Mouse (Mus musculus): Measurements from ENCODE around the gene Ppp1cc. TPM values are rescaled to one million over a fixed set of nuclear protein-coding genes. Genes with fewer than 3 reads are reported as not detected.
A peak's percentile ranks its signal among the peaks of the same experiment; 100 is the strongest.

The Ppp1cc gene
- polyA plus RNA-seq (2014; fragmentation: Nextera tagmentation; extraction: Ambion mirVana): 229 and 248 TPM in 2 replicates

- peak within 1 kb of the TSS; percentile 86 to 87 for H3K27ac ChIP-seq (replicated peaks in 1 of 2; ENCODE audit: control insufficient read depth in 1 of 2, insufficient read depth in 1 of 2, low read depth in 2 of 2, low read length in 2 of 2)
- H3K4me2 ChIP-seq (ENCODE audit: low read length): peak within 1 kb of the TSS; percentile 74
- peaks cover 18 to 47% of the 10 kb centered on the region in 2 experiments for H3K4me1 ChIP-seq (ENCODE audit: control insufficient read depth in 2 of 2, insufficient read depth in 2 of 2, low read length in 2 of 2)
- H3K4me3 ChIP-seq (ENCODE audit: control insufficient read depth in 1 of 2, insufficient read depth in 1 of 2, low read depth in 1 of 2, low read length in 2 of 2): peak within 1 kb of the TSS; percentile 92 to 99
- peak; percentile 89 for ATAC-seq (ENCODE audit: insufficient number of reproducible peaks, insufficient read depth, low FRiP score, low read depth)
- H3K9ac ChIP-seq (ENCODE audit: low read length): peak within 1 kb of the TSS; percentile 85
- no peaks in the 10 kb centered on the region for H3K27me3 ChIP-seq (ENCODE audit: control insufficient read depth, insufficient read depth, low read length)
- H3K36me3 ChIP-seq (ENCODE audit: control insufficient read depth, insufficient read depth, low read length): peaks cover 34% of the 10 kb centered on the region
- no peaks in the 10 kb centered on the region for H3K9me3 ChIP-seq (ENCODE audit: control insufficient read depth, low read length)
- WGBS: 1% methylated on average over 49 of the region's 54 CpGs
These were observed at the start of gene Ppp1cc for GRCm38 (mm10) chr5:122157827-122158381. Gene Ppp1cc (plus strand): TSS chr5:122158278.

- Histone ChIP-seq H3K4me2 (ENCODE audit: low read length) (no peak overlapping the region), H3K9me3 (ENCODE audit: control insufficient read depth, low read length) (no peaks in the 10 kb centered on the region), H3K27ac (replicated peaks in 1 of 2; ENCODE audit: control insufficient read depth in 1 of 2, insufficient read depth in 1 of 2, low read depth in 2 of 2, low read length in 2 of 2) (peak overlapping the region; percentile 46 to 68), H3K9ac (ENCODE audit: low read length) (no peak overlapping the region; the same call in 1 of the 2 replicates), H3K36me3 (ENCODE audit: control insufficient read depth, insufficient read depth, low read length) (peaks cover 39% of the 10 kb centered on the region), H3K4me1 (ENCODE audit: control insufficient read depth in 2 of 2, insufficient read depth in 2 of 2, low read length in 2 of 2) (peaks cover 2 to 5% of the 10 kb centered on the region in 2 experiments; a peak in 1 of 4 replicates), H3K27me3 (ENCODE audit: control insufficient read depth, insufficient read depth, low read length) (no peaks in the 10 kb centered on the region), H3K4me3 (ENCODE audit: control insufficient read depth in 1 of 2, insufficient read depth in 1 of 2, low read depth in 1 of 2, low read length in 2 of 2) (no peak overlapping the region)
- peak; percentile 46; the same call in 1 of the 2 replicates for ATAC-seq (ENCODE audit: insufficient number of reproducible peaks, insufficient read depth, low FRiP score, low read depth)
- 22% methylated on average over 16 of the region's 16 CpGs for WGBS
These were observed 48.6 kb upstream of the Ppp1cc start for GRCm38 (mm10) chr5:122109325-122110060.

- Histone ChIP-seq H3K9ac (ENCODE audit: low read length) (no peak overlapping the region), H3K4me2 (ENCODE audit: low read length) (no peak overlapping the region), H3K27me3 (ENCODE audit: control insufficient read depth, insufficient read depth, low read length) (no peaks in the 10 kb centered on the region), H3K9me3 (ENCODE audit: control insufficient read depth, low read length) (no peaks in the 10 kb centered on the region), H3K4me1 (ENCODE audit: control insufficient read depth in 2 of 2, insufficient read depth in 2 of 2, low read length in 2 of 2) (peaks cover 2 to 5% of the 10 kb centered on the region in 2 experiments; a peak in 1 of 4 replicates), H3K36me3 (ENCODE audit: control insufficient read depth, insufficient read depth, low read length) (peaks cover 27% of the 10 kb centered on the region), H3K4me3 (ENCODE audit: control insufficient read depth in 1 of 2, insufficient read depth in 1 of 2, low read depth in 1 of 2, low read length in 2 of 2) (no peak overlapping the region), H3K27ac (replicated peaks in 1 of 2; ENCODE audit: control insufficient read depth in 1 of 2, insufficient read depth in 1 of 2, low read depth in 2 of 2, low read length in 2 of 2) (peak overlapping the region; percentile 6 to 33; a peak in 3 of 4 replicates)
- ATAC-seq (ENCODE audit: insufficient number of reproducible peaks, insufficient read depth, low FRiP score, low read depth): peak; percentile 5; the same call in 1 of the 2 replicates
- 70% methylated on average over 13 of the region's 13 CpGs for WGBS
These were observed 47.5 kb upstream of the Ppp1cc start for GRCm38 (mm10) chr5:122110625-122111024.

- H3K4me2 ChIP-seq (ENCODE audit: low read length): no peak overlapping the region
- H3K27ac ChIP-seq (replicated peaks in 1 of 2; ENCODE audit: control insufficient read depth in 1 of 2, insufficient read depth in 1 of 2, low read depth in 2 of 2, low read length in 2 of 2): peak overlapping the region; percentile 6 to 20; a peak in 3 of 4 replicates
- H3K4me3 ChIP-seq (ENCODE audit: control insufficient read depth in 1 of 2, insufficient read depth in 1 of 2, low read depth in 1 of 2, low read length in 2 of 2): no peak overlapping the region
- peaks cover 21% of the 10 kb centered on the region for H3K36me3 ChIP-seq (ENCODE audit: control insufficient read depth, insufficient read depth, low read length)
- no peak overlapping the region for H3K9ac ChIP-seq (ENCODE audit: low read length)
- H3K9me3 ChIP-seq (ENCODE audit: control insufficient read depth, low read length): no peaks in the 10 kb centered on the region
- peaks cover 2 to 5% of the 10 kb centered on the region in 2 experiments; a peak in 1 of 4 replicates for H3K4me1 ChIP-seq (ENCODE audit: control insufficient read depth in 2 of 2, insufficient read depth in 2 of 2, low read length in 2 of 2)
- peak; percentile 14; the same call in 1 of the 2 replicates for ATAC-seq (ENCODE audit: insufficient number of reproducible peaks, insufficient read depth, low FRiP score, low read depth)
- no peaks in the 10 kb centered on the region for H3K27me3 ChIP-seq (ENCODE audit: control insufficient read depth, insufficient read depth, low read length)
- WGBS: 51% methylated on average over 26 of the region's 26 CpGs
These were observed 46.8 kb upstream of the Ppp1cc start for GRCm38 (mm10) chr5:122111091-122111932.

- Histone ChIP-seq H3K9ac (ENCODE audit: low read length) (no peak overlapping the region), H3K9me3 (ENCODE audit: control insufficient read depth, low read length) (no peaks in the 10 kb centered on the region), H3K27me3 (ENCODE audit: control insufficient read depth, insufficient read depth, low read length) (no peaks in the 10 kb centered on the region), H3K36me3 (ENCODE audit: control insufficient read depth, insufficient read depth, low read length) (peaks cover 15% of the 10 kb centered on the region), H3K27ac (replicated peaks in 1 of 2; ENCODE audit: control insufficient read depth in 1 of 2, insufficient read depth in 1 of 2, low read depth in 2 of 2, low read length in 2 of 2) (peak overlapping the region; percentile 6 to 20; a peak in 2 of 4 replicates), H3K4me3 (ENCODE audit: control insufficient read depth in 1 of 2, insufficient read depth in 1 of 2, low read depth in 1 of 2, low read length in 2 of 2) (no peak overlapping the region), H3K4me2 (ENCODE audit: low read length) (no peak overlapping the region), H3K4me1 (ENCODE audit: control insufficient read depth in 2 of 2, insufficient read depth in 2 of 2, low read length in 2 of 2) (peaks cover 2 to 5% of the 10 kb centered on the region in 2 experiments; a peak in 1 of 4 replicates)
- no peak for ATAC-seq (ENCODE audit: insufficient number of reproducible peaks, insufficient read depth, low FRiP score, low read depth)
- WGBS: 40% methylated on average over 4 of the region's 4 CpGs
These were observed 46.2 kb upstream of the Ppp1cc start for GRCm38 (mm10) chr5:122111933-122112248.

- WGBS: 78% methylated on average over 7 of the region's 7 CpGs
- Histone ChIP-seq H3K36me3 (ENCODE audit: control insufficient read depth, insufficient read depth, low read length) (no peaks in the 10 kb centered on the region), H3K4me3 (ENCODE audit: control insufficient read depth in 1 of 2, insufficient read depth in 1 of 2, low read depth in 1 of 2, low read length in 2 of 2) (no peak overlapping the region), H3K4me2 (ENCODE audit: low read length) (no peak overlapping the region), H3K4me1 (ENCODE audit: control insufficient read depth in 2 of 2, insufficient read depth in 2 of 2, low read length in 2 of 2) (peaks cover 2 to 5% of the 10 kb centered on the region in 2 experiments; a peak in 1 of 4 replicates), H3K9ac (ENCODE audit: low read length) (no peak overlapping the region), H3K27me3 (ENCODE audit: control insufficient read depth, insufficient read depth, low read length) (no peaks in the 10 kb centered on the region), H3K27ac (replicated peaks in 1 of 2; ENCODE audit: control insufficient read depth in 1 of 2, insufficient read depth in 1 of 2, low read depth in 2 of 2, low read length in 2 of 2) (no peak overlapping the region), H3K9me3 (ENCODE audit: control insufficient read depth, low read length) (no peaks in the 10 kb centered on the region)
- no peak for ATAC-seq (ENCODE audit: insufficient number of reproducible peaks, insufficient read depth, low FRiP score, low read depth)
These were observed 44.6 kb upstream of the Ppp1cc start for GRCm38 (mm10) chr5:122113450-122113849.

- Histone ChIP-seq H3K36me3 (ENCODE audit: control insufficient read depth, insufficient read depth, low read length) (no peaks in the 10 kb centered on the region), H3K4me3 (ENCODE audit: control insufficient read depth in 1 of 2, insufficient read depth in 1 of 2, low read depth in 1 of 2, low read length in 2 of 2) (no peak overlapping the region), H3K27ac (replicated peaks in 1 of 2; ENCODE audit: control insufficient read depth in 1 of 2, insufficient read depth in 1 of 2, low read depth in 2 of 2, low read length in 2 of 2) (no peak overlapping the region), H3K4me1 (ENCODE audit: control insufficient read depth in 2 of 2, insufficient read depth in 2 of 2, low read length in 2 of 2) (peaks cover 2 to 5% of the 10 kb centered on the region in 2 experiments; a peak in 1 of 4 replicates), H3K27me3 (ENCODE audit: control insufficient read depth, insufficient read depth, low read length) (no peaks in the 10 kb centered on the region), H3K4me2 (ENCODE audit: low read length) (no peak overlapping the region), H3K9ac (ENCODE audit: low read length) (no peak overlapping the region), H3K9me3 (ENCODE audit: control insufficient read depth, low read length) (no peaks in the 10 kb centered on the region)
- no peak for ATAC-seq (ENCODE audit: insufficient number of reproducible peaks, insufficient read depth, low FRiP score, low read depth)
- WGBS: 0% methylated on average over 2 of the region's 2 CpGs
These were observed 43.9 kb upstream of the Ppp1cc start for GRCm38 (mm10) chr5:122114176-122114575.
